Mouse (Mus musculus) liver, embryonic 14.5 days (tissue): ENCODE data around the gene Myl10. TPM values are rescaled to one million over a fixed set of nuclear protein-coding genes. Genes with fewer than 3 reads are reported as not detected.
A peak's percentile ranks its signal among the peaks of the same experiment; 100 is the strongest.
"Not testable (repeated sequence)": the region's sequence is repeated elsewhere in the genome, so short reads cannot be mapped to it uniquely, and the experiment has no call there.

Experiments
- ATAC-seq: fragments of 200-750 bp; cut with Nextera tagmentation; 2 replicates; pipeline ENCODE4 v1.8.0; 2017; ENCODE audit warnings: moderate number of reproducible peaks, mild to moderate bottlenecking, moderate library complexity; ENCODE audit not compliant: insufficient read depth
- DNase-seq, 3 experiments: peaks; one replicate each; pipeline ENCODE4 v3.0.0-alpha.2; 2012 to 2013; ENCODE audit warnings: low read depth in 3 of 3, low spot score in 3 of 3
- H3K27ac ChIP-seq: fragments of 300-500 bp; sonication (generic); 2 replicates; pipeline ENCODE4 v1.5.1; 2014; ENCODE audit warnings: moderate library complexity, mild to moderate bottlenecking, control low read depth, inconsistent platforms
- H3K27me3 ChIP-seq: fragments of 300-500 bp; sonication (generic); 2 replicates; pipeline ENCODE4 v1.6.1; 2014; ENCODE audit warnings: mild to moderate bottlenecking, low read length, moderate library complexity; ENCODE audit not compliant: control insufficient read depth, insufficient read depth
- H3K36me3 ChIP-seq: fragments of 300-500 bp; sonication (generic); replicated peaks from 2 replicates; pipeline ENCODE4 v1.6.1; 2014; ENCODE audit warnings: low read depth; ENCODE audit not compliant: control insufficient read depth, insufficient read depth
- H3K4me1 ChIP-seq, 2 experiments: fragments of 200-500 bp in 1 of 2; fragments of 300-500 bp in 1 of 2; sonication (generic) in 1 of 2; replicated peaks; 2 replicates each; pipeline ENCODE4 v1.6.1; 2012 to 2014; ENCODE audit warnings: antibody characterized with exemption in 1 of 2, inconsistent platforms in 1 of 2, low read length in 1 of 2; ENCODE audit not compliant: control insufficient read depth in 2 of 2, insufficient read depth in 2 of 2
- H3K4me2 ChIP-seq: fragments of 300-500 bp; sonication (generic); 2 replicates; pipeline ENCODE4 v1.6.1; 2014; ENCODE audit warnings: low read depth, mild to moderate bottlenecking, control low read depth, moderate library complexity
- H3K4me3 ChIP-seq, 2 experiments: fragments of 200-500 bp in 1 of 2; fragments of 300-500 bp in 1 of 2; sonication (generic) in 1 of 2; 2 replicates each; pipeline ENCODE4 v1.5.1; 2012 to 2014; ENCODE audit warnings: low read depth in 2 of 2, low read length in 2 of 2, mild to moderate bottlenecking in 2 of 2, control low read depth in 1 of 2, inconsistent platforms in 1 of 2, moderate library complexity in 1 of 2; ENCODE audit not compliant: insufficient read depth in 1 of 2
- H3K9ac ChIP-seq: fragments of 300-500 bp; sonication (generic); replicated peaks from 2 replicates; pipeline ENCODE4 v1.6.1; 2014; ENCODE audit warnings: mild to moderate bottlenecking, control low read depth, moderate library complexity
- H3K9me3 ChIP-seq: fragments of 300-500 bp; sonication (generic); 2 replicates; pipeline ENCODE4 v1.6.1; 2016; ENCODE audit warnings: low read length, mixed read lengths; ENCODE audit not compliant: control insufficient read depth
- CTCF ChIP-seq: IDR thresholded peaks from 2 replicates; pipeline ENCODE4 v1.5.1; 2016; ENCODE audit warnings: antibody characterized with exemption, low read depth, control low read depth
- EP300 ChIP-seq: IDR thresholded peaks from 2 replicates; pipeline ENCODE4 v1.6.1; 2016; ENCODE audit warnings: antibody characterized with exemption, low read depth
- WGBS: fragments of 180-500 bp; shearing (Covaris S2); extraction: QIAGEN DNeasy Blood & Tissue Kit; methylation state at CpG from one replicate; pipeline ENCODE4 v1.1.7; 2014; ENCODE audit not compliant: insufficient replicate concordance; 5-methylcytosine and 5-hydroxymethylcytosine counted together
- polyA plus RNA-seq, 2 experiments: library from polyadenylated mRNA; depleted of rRNA in 1 of 2; stranded (reverse) in 1 of 2; unstranded in 1 of 2; fragments of >200 nt; fragmentation: Nextera tagmentation in 1 of 2; extraction: Ambion mirVana in 1 of 2; gene quantifications; 2 replicates each; pipeline versions ENCODE4 v1.2.1 to v1.2.3; 2012 to 2014

Gene Myl10
- polyA plus RNA-seq, 2 experiments, result not detected

DNA sequence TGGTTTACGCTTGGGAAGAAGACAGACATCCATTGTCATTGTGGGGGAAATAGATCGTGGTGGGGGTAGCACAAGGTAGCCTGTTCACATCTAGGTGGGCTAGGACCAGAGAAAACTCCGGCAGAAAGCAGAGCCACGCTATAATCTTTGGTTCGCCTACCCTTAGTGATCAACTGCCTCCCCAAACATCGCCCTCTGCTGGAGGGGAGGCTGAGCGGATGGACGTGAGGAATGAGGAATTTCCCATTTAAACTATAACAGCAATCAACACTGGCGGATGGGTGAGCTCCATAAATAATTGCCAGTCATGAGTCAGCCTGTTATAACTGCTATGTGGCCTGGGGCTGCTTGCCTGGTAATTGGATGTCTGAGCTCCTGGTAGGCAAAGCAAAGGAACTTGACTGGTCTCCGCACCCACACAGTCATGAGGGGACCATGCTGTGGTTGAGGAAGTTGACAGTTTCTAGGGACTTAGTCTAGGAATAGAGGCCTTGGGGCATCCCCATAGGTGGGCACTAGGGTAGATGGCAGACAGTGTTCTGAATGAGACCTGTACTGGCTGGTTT lies 36.0 kb upstream of the Myl10 start:
- no peak overlapping the region for H3K4me3 ChIP-seq
- no peaks in the 10 kb centered on the region for H3K36me3 ChIP-seq
- WGBS, result 69% methylated on average over 10 of the region's 10 CpGs
- no peaks in the 10 kb centered on the region for H3K9me3 ChIP-seq
- TF ChIP-seq CTCF (peak; percentile 64), EP300 (no peak)
- no peak overlapping the region for H3K27ac ChIP-seq
- H3K4me1 ChIP-seq, result no peaks in the 10 kb centered on the region
- H3K9ac ChIP-seq, result no peak overlapping the region
- H3K4me2 ChIP-seq, result no peak overlapping the region
- ATAC-seq (no peak), DNase-seq (no peak)
- H3K27me3 ChIP-seq, result no peaks in the 10 kb centered on the region

DNA sequence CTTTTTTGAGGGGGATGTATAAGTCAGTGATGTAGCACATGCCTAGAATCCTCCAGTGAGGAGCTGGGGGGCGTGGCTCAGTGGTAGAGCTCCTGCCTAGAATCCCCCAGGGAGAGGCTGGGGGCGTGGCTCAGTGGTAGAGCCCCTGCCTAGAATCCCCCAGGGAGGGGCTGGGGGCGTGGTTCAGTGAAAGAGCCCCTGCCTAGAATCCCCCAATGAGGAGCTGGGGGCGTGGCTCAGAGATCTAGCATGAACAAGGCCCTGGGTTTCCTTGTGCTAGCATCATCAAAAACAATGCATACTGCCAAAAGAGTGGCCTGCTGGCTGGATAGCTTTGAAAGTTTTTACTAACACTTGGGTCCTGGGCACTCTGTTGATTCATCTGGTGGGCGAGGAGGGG lies 32.2 kb upstream of the Myl10 start:
- not testable (repeated sequence) for H3K27me3 ChIP-seq

DNA sequence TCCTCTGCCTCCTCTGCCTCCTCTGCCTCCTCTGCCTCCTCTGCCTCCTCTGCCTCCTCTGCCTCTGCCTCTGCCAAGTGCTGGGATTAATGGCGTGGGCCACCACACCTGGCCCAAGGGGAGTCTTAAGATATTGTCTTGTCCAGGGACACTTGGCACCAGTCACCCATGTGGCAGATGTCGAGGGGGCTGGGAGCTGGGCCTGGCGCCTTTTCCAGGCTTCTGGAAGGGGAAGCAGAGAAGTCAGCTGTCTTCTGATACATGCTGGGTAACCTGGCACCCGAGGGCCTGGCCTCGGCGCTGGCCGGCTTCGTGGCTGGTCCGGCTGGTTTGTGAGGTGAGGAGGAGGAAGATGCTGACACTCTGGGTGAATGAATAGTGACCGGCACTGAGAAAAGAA lies 30.7 kb upstream of the Myl10 start:
- no peak overlapping the region for H3K9ac ChIP-seq
- WGBS, result 67% methylated on average over 10 of the region's 10 CpGs
- H3K9me3 ChIP-seq, result no peaks in the 10 kb centered on the region
- no peaks in the 10 kb centered on the region for H3K4me1 ChIP-seq
- DNase-seq (no peak), ATAC-seq (no peak)
- H3K4me2 ChIP-seq, result no peak overlapping the region
- no peak overlapping the region for H3K27ac ChIP-seq
- no peaks in the 10 kb centered on the region for H3K36me3 ChIP-seq
- TF ChIP-seq EP300 (no peak), CTCF (no peak)
- no peaks in the 10 kb centered on the region for H3K27me3 ChIP-seq
- H3K4me3 ChIP-seq, result no peak overlapping the region

More for the DNA sequence above, 32.2 kb upstream of the Myl10 start:
- ATAC-seq, H3K4me3 ChIP-seq, H3K4me1 ChIP-seq, H3K9me3 ChIP-seq, H3K9ac ChIP-seq, H3K4me2 ChIP-seq, H3K36me3 ChIP-seq, DNase-seq, H3K27ac ChIP-seq: not testable (repeated sequence)
- WGBS, result 53% methylated on average over 5 of the region's 5 CpGs

DNA sequence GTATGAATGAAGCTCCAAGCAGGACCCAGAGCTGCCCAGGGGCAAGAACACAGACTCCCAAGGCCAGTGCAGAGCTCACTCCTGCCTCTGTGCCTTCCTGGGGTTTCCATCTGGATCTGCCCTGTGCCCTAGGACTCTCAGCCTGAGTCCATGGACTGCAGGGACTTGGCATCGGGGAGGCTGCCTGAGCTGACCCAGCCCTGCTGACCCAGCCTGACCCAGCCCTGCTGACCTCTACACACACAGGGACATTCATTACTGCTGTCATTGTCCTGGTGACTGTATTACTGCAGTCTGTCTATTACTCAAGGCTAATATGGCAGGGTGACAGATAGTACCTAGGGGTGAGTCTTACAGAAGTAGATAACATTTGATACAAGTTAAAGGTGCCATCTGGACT lies 30.1 kb upstream of the Myl10 start:
- Histone ChIP-seq H3K27me3 (no peaks in the 10 kb centered on the region), H3K9me3 (no peaks in the 10 kb centered on the region), H3K36me3 (no peaks in the 10 kb centered on the region), H3K9ac (no peak overlapping the region), H3K4me3 (no peak overlapping the region), H3K27ac (no peak overlapping the region), H3K4me2 (no peak overlapping the region), H3K4me1 (no peaks in the 10 kb centered on the region)
- WGBS, result 43% methylated on average over 1 of the region's 1 CpGs
- ATAC-seq, result no peak
- DNase-seq, result no peak
- TF ChIP-seq CTCF (no peak), EP300 (no peak)

DNA sequence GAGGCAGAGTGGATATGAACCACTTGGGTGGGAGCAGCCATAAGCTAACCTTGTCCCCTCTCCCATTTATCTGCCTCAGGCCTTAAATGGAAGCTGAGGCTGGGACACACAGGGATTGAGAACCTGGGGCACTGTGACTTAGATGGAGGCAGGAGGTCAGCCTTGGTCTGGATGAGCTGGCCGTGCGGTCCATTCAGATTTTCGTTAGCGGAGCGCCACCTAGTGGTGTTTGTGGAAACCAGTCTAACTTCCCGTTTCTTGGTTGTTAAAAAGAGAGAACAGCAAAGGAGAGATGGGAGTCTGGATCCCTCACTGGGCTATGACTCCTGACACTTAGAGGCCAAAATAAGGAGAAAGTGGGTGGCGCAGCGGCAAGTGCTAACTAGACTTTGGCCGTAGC lies 28.4 kb upstream of the Myl10 start:
- Histone ChIP-seq H3K4me3 (no peak overlapping the region), H3K9ac (no peak overlapping the region), H3K9me3 (no peaks in the 10 kb centered on the region), H3K27ac (no peak overlapping the region), H3K36me3 (no peaks in the 10 kb centered on the region), H3K27me3 (no peaks in the 10 kb centered on the region), H3K4me2 (no peak overlapping the region), H3K4me1 (no peaks in the 10 kb centered on the region)
- WGBS, result 2% methylated on average over 9 of the region's 9 CpGs
- ATAC-seq (no peak), DNase-seq (peak; percentile 30 to 41 (median 40))
- TF ChIP-seq EP300 (no peak), CTCF (peak; percentile 84)
